Mouse (Mus musculus) hindbrain, postnatal 0 days (tissue): Measurements from ENCODE around the gene Gm45140. TPM values are rescaled to one million over a fixed set of nuclear protein-coding genes. Genes with fewer than 3 reads are reported as not detected.

ENCODE experiments used
- ATAC-seq: fragments of 200-750 bp; cut with Nextera tagmentation; 2 replicates; pipeline ENCODE4 v1.8.0; 2017; ENCODE audit warnings: mild to moderate bottlenecking, moderate TSS enrichment, moderate library complexity
- DNase-seq: peaks from one replicate; pipeline ENCODE4 v3.0.0-alpha.2; 2015; ENCODE audit warnings: low spot score
- H3K27ac ChIP-seq: fragments of 300-500 bp; sonication (generic); 2 replicates; pipeline ENCODE4 v1.5.1; 2014; ENCODE audit warnings: mild to moderate bottlenecking
- H3K27me3 ChIP-seq: fragments of 300-500 bp; sonication (generic); 2 replicates; pipeline ENCODE4 v1.6.1; 2014; ENCODE audit warnings: low read length, mixed read lengths; ENCODE audit not compliant: insufficient read depth
- H3K36me3 ChIP-seq: fragments of 300-500 bp; sonication (generic); 2 replicates; pipeline ENCODE4 v1.6.1; 2014; ENCODE audit warnings: low read length, mixed read lengths; ENCODE audit not compliant: insufficient read depth
- H3K4me1 ChIP-seq: fragments of 300-500 bp; sonication (generic); 2 replicates; pipeline ENCODE4 v1.6.1; 2014; ENCODE audit warnings: antibody characterized with exemption, low read length, mixed read lengths; ENCODE audit not compliant: insufficient read depth
- H3K4me2 ChIP-seq: fragments of 300-500 bp; sonication (generic); 2 replicates; pipeline ENCODE4 v1.6.1; 2014; ENCODE audit warnings: low read depth, mild to moderate bottlenecking, low read length, moderate library complexity, mixed read lengths
- H3K4me3 ChIP-seq: fragments of 300-500 bp; sonication (generic); 2 replicates; pipeline ENCODE4 v1.5.1; 2014; ENCODE audit warnings: low read length
- H3K9ac ChIP-seq: fragments of 300-500 bp; sonication (generic); replicated peaks from 2 replicates; pipeline ENCODE4 v1.6.1; 2014; ENCODE audit warnings: mild to moderate bottlenecking, low read length, moderate library complexity, mixed read lengths
- H3K9me3 ChIP-seq: fragments of 300-500 bp; sonication (generic); 2 replicates; pipeline ENCODE4 v1.6.1; 2016; ENCODE audit warnings: low read length, mixed read lengths
- CTCF ChIP-seq: IDR thresholded peaks from 2 replicates; pipeline ENCODE4 v1.5.1; 2016; ENCODE audit warnings: antibody characterized with exemption, control low read depth, low read depth
- WGBS: fragments of 180-500 bp; shearing (Covaris S2); extraction: QIAGEN DNeasy Blood & Tissue Kit; methylation state at CpG from one replicate; pipeline ENCODE4 v1.1.7; 2014; 5-methylcytosine and 5-hydroxymethylcytosine counted together
- polyA plus RNA-seq: library from polyadenylated mRNA; unstranded; fragments of >200 nt; fragmentation: Nextera tagmentation; extraction: Ambion mirVana; gene quantifications from 2 replicates; pipeline ENCODE4 v1.2.1, GENCODE M21; 2015
- total RNA-seq: library from RNA; depleted of rRNA; stranded (reverse); fragments of >200 nt; gene quantifications from 2 replicates; pipeline ENCODE4 v1.2.3, GENCODE M21; 2014

The Gm45140 gene
- total and polyA plus RNA-seq, 2 experiments from 2014 or later: 2.0 TPM; not detected in 1

GRCm38 (mm10) chr6:87838551-87839197 is 3.1 kb upstream of the Gm45140 start, which contains the start of gene Isy1:
Isy1 (minus strand) TSS chr6:87838798.
- Histone ChIP-seq H3K9ac (peak within 1 kb of the TSS; percentile 76), H3K4me2 (peak within 1 kb of the TSS; percentile 92), H3K9me3 (no peaks in the 10 kb centered on the region), H3K27me3 (no peaks in the 10 kb centered on the region), H3K36me3 (peaks cover 27% of the 10 kb centered on the region), H3K4me3 (peak within 1 kb of the TSS; percentile 71), H3K4me1 (no peaks in the 10 kb centered on the region), H3K27ac (peak within 1 kb of the TSS; percentile 94)
- WGBS: under 1% methylated on average over 46 of the region's 46 CpGs
- ATAC-seq: peak; percentile 98
- DNase-seq: peak; percentile 98
- TF ChIP-seq CTCF: no peak; the same call in 1 of the 2 replicates

- Histone ChIP-seq H3K4me3 (no peak overlapping the region), H3K27ac (no peak overlapping the region), H3K27me3 (no peaks in the 10 kb centered on the region), H3K9me3 (no peaks in the 10 kb centered on the region), H3K9ac (no peak overlapping the region), H3K4me1 (no peaks in the 10 kb centered on the region), H3K4me2 (no peak overlapping the region), H3K36me3 (peaks cover 76% of the 10 kb centered on the region)
- TF ChIP-seq CTCF: no peak
- no peak for ATAC-seq
- DNase-seq: no peak
- 100% methylated on average over 2 of the region's 2 CpGs for whole genome bisulfite sequencing
These were observed 15.2 kb downstream of the Gm45140 start for GRCm38 (mm10) chr6:87820366-87820765.

GRCm38 (mm10) chr6:87814486-87814885 is 21.1 kb downstream of the Gm45140 start:
- WGBS: 95% methylated on average over 5 of the region's 5 CpGs
- peaks cover 29% of the 10 kb centered on the region for H3K36me3 ChIP-seq
- no peak overlapping the region for H3K4me3 ChIP-seq
- H3K9ac ChIP-seq: no peak overlapping the region
- H3K9me3 ChIP-seq: no peaks in the 10 kb centered on the region
- no peak overlapping the region for H3K27ac ChIP-seq
- H3K4me1 ChIP-seq: peaks cover 10% of the 10 kb centered on the region
- no peak for TF ChIP-seq CTCF
- no peak for ATAC-seq
- no peak for DNase-seq
- H3K27me3 ChIP-seq: no peaks in the 10 kb centered on the region
- no peak overlapping the region for H3K4me2 ChIP-seq

DNA sequence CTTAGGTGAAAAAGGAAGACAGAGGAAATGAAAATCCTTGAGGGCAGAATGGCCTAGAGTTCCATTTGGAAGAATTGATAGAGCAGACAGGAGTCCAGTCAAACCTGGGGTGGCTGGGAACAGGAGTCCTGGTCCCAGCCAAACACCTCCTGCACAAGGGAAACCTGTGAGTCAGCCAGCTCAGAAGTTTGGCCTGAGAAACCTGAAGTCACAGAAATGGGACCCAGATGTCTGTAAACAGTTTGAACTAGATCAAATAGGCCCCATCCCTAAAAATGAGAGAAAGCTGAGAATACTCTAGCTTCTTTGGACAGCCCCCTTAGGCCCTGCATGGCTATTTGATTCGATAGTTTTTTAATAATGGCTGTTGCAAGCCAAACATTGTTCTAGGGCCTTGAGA is 22.9 kb downstream of the Gm45140 start:
- Histone ChIP-seq H3K4me1 (peaks cover 10% of the 10 kb centered on the region), H3K4me2 (peak overlapping the region; percentile 98), H3K36me3 (peaks cover 11% of the 10 kb centered on the region; the same call in 1 of the 2 replicates), H3K27me3 (no peaks in the 10 kb centered on the region), H3K27ac (no peak overlapping the region), H3K9ac (peak overlapping the region; percentile 90; the same call in 1 of the 2 replicates), H3K4me3 (no peak overlapping the region; the same call in 1 of the 2 replicates), H3K9me3 (no peaks in the 10 kb centered on the region)
- ATAC-seq (no peak), DNase-seq (no peak)
- TF ChIP-seq CTCF: no peak
- 90% methylated on average over 1 of the region's 1 CpGs for WGBS

- Histone ChIP-seq H3K27ac (peak within 1 kb of the TSS; percentile 81), H3K36me3 (peaks cover 4% of the 10 kb centered on the region; the same call in 1 of the 2 replicates), H3K4me1 (peaks cover 10% of the 10 kb centered on the region), H3K9me3 (no peaks in the 10 kb centered on the region), H3K4me2 (peak within 1 kb of the TSS; percentile 98), H3K27me3 (no peaks in the 10 kb centered on the region), H3K4me3 (peak within 1 kb of the TSS; percentile 77), H3K9ac (peak within 1 kb of the TSS; percentile 90)
- DNase-seq: peak; percentile 93
- WGBS: 1% methylated on average over 31 of the region's 56 CpGs
- ATAC-seq: peak; percentile 96
- peak; percentile 21; the same call in 1 of the 2 replicates for TF ChIP-seq CTCF
These were observed 23.8 kb downstream of the Gm45140 start, which contains the start of gene Rab43 for GRCm38 (mm10) chr6:87811675-87812338. Rab43 (minus strand) TSS chr6:87812164.

GRCm38 (mm10) chr6:87810713-87811669 is 24.6 kb downstream of the Gm45140 start:
- ATAC-seq (peak; percentile 19), DNase-seq (peak; percentile 58)
- TF ChIP-seq CTCF: no peak
- H3K27ac ChIP-seq: peak overlapping the region; percentile 81
- H3K9ac ChIP-seq: peak overlapping the region; percentile 90
- H3K9me3 ChIP-seq: no peaks in the 10 kb centered on the region
- peaks cover 10% of the 10 kb centered on the region for H3K4me1 ChIP-seq
- H3K4me3 ChIP-seq: peak overlapping the region; percentile 77
- H3K4me2 ChIP-seq: peak overlapping the region; percentile 98
- WGBS: 1% methylated on average over 72 of the region's 77 CpGs
- no peaks in the 10 kb centered on the region; the same call in 1 of the 2 replicates for H3K36me3 ChIP-seq
- H3K27me3 ChIP-seq: no peaks in the 10 kb centered on the region
